Mouse (Mus musculus): ENCODE results near the gene Gm3233. TPM values are rescaled to one million over a fixed set of nuclear protein-coding genes. Genes with fewer than 3 reads are reported as not detected.
"Not testable (repeated sequence)": the region's sequence is repeated elsewhere in the genome, so short reads cannot be mapped to it uniquely, and the experiment has no call there.

Gene Gm3233
- polyA plus RNA-seq, 1 experiment, result not detected

DNA sequence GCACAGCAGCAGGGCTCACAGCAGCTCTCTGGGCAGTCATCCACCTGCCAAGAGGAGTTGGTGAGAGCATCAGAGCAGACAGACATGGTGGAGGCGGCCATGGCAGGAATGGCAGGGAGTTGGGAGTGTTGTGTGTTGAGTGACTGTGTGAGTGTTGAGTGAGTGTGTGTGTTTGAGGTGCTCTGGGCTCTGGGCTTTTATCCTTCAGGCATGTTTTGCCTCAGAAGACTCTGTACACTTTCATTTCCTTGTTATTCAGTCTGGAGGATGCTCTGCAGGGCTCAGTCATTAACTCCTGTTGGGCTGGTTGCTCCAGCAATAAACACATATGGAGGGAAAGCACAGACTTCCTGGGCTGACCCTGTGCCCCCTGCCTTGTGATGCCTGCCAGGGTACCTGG, 11.7 kb upstream of the Gm3233 start, which contains the start of gene Gm3238:
TSS of gene Gm3238 (minus strand) at position 101 of the 400 bp plus-strand sequence.
- not testable (repeated sequence) for H3K4me1 ChIP-seq (ENCODE audit: control insufficient read depth, insufficient read depth, low read length); H3K27ac ChIP-seq (ENCODE audit: control insufficient read depth, insufficient read depth, low read depth, low read length, poor library complexity); H3K4me3 ChIP-seq (replicated peaks; ENCODE audit: control insufficient read depth, low read depth, low read length)
- WGBS, result 88% methylated on average over 1 of the region's 1 CpGs

DNA sequence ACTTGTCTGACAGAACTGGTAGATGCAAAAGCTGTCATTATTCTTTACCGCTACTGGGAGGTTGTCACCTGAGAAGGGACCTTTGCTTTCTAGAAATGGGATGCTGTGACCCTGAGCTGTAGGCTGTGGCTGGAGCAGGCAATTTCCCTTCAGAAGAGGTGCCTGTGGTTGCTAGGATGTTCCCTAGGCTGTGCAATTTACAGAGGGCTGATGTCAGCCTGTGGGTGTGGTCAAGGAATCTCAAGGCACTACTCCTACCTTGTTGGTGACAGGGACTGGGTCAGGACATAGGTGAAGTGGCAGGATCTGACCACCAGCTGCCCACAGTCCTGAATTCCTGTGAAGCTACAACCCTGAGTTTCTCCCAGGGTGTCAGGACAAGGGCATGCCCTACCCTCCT, 10.2 kb upstream of the Gm3233 start:
- H3K27ac ChIP-seq (ENCODE audit: control insufficient read depth, insufficient read depth, low read depth, low read length, poor library complexity), result no peak overlapping the region
- H3K4me3 ChIP-seq (replicated peaks; ENCODE audit: control insufficient read depth, low read depth, low read length), result no peak overlapping the region
- 78% methylated on average over 1 of the region's 1 CpGs for WGBS
- TF ChIP-seq POLR2A (IDR thresholded peaks at IDR 0.05; ENCODE audit: borderline replicate concordance, control insufficient read depth, low read depth, low read length) (no peak), CTCF (IDR thresholded peaks at IDR 0.05; ENCODE audit: control insufficient read depth, insufficient read depth, low read length) (no peak)
- H3K4me1 ChIP-seq (ENCODE audit: control insufficient read depth, insufficient read depth, low read length), result no peaks in the 10 kb centered on the region

DNA sequence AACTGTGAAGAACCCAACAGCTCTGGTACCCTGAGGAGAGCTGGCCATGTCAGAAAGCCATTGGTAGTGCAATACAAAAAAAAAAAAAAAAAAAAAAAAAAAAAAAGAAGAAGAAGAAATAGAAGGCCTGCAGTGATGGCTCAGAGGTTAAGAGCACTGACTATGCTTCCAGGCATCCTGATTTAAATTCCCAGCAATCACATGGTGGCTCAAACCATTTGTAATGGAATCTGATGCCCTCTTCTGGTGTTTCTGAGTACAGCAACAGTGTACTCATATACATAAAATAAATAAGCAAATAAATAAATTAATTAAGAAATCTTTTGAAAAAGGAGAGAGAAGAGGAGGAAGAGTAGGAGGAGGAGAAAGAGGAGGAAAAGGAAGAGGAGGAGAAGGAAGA, 6.0 kb downstream of the Gm3233 start:
- H3K27ac ChIP-seq (ENCODE audit: control insufficient read depth, insufficient read depth, low read depth, low read length, poor library complexity), result no peak overlapping the region
- no peaks in the 10 kb centered on the region for H3K4me1 ChIP-seq (ENCODE audit: control insufficient read depth, insufficient read depth, low read length)
- no peak overlapping the region for H3K4me3 ChIP-seq (replicated peaks; ENCODE audit: control insufficient read depth, low read depth, low read length)
- TF ChIP-seq POLR2A (IDR thresholded peaks at IDR 0.05; ENCODE audit: borderline replicate concordance, control insufficient read depth, low read depth, low read length) (no peak), CTCF (IDR thresholded peaks at IDR 0.05; ENCODE audit: control insufficient read depth, insufficient read depth, low read length) (no peak)

DNA sequence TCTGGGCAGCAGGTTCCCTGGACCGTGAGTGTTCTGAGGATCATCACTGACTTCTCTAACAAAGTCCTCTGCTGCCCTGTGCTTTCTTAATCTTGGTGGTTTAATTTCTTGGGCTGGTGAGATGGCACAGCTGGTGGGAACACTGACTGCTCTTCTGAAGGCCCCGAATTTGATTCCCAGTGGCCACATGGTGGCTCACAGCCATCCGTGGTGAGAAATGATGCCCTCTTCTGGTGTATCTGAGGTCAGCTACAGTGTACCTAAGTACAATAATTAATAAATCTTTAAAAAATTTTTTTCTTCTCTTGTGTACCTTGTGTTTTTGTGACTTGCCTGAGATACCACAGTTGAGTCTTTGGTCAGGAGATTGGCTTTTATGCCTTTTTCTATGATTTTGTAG, 7.2 kb downstream of the Gm3233 start:
- H3K4me1 ChIP-seq (ENCODE audit: control insufficient read depth, insufficient read depth, low read length); H3K27ac ChIP-seq (ENCODE audit: control insufficient read depth, insufficient read depth, low read depth, low read length, poor library complexity); H3K4me3 ChIP-seq (replicated peaks; ENCODE audit: control insufficient read depth, low read depth, low read length): not testable (repeated sequence)
- WGBS, result 52% methylated on average over 3 of the region's 3 CpGs

DNA sequence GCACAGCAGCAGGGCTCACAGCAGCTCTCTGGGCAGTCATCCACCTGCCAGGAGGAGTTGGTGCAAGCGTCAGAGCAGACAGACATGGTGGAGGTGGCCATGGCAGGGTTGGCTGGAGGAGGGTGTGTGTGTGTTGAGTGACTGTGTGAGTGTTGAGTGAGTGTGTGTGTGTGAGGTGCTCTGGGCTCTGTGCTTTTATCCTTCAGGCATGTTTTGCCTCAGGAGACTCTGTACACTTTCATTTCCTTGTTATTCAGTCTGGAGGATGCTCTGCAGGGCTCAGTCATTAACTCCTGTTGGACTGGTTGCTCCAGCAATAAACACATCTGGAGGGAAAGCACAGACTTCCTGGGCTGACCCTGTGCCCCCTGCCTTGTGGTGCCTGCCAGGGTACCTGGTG, 8.2 kb downstream of the Gm3233 start, which contains the start of gene Gm9736:
TSS of gene Gm9736 (minus strand) at position 101 of the 400 bp plus-strand sequence.
- H3K4me1 ChIP-seq (ENCODE audit: control insufficient read depth, insufficient read depth, low read length); H3K4me3 ChIP-seq (replicated peaks; ENCODE audit: control insufficient read depth, low read depth, low read length); H3K27ac ChIP-seq (ENCODE audit: control insufficient read depth, insufficient read depth, low read depth, low read length, poor library complexity): not testable (repeated sequence)
- 58% methylated on average over 1 of the region's 1 CpGs for WGBS

DNA sequence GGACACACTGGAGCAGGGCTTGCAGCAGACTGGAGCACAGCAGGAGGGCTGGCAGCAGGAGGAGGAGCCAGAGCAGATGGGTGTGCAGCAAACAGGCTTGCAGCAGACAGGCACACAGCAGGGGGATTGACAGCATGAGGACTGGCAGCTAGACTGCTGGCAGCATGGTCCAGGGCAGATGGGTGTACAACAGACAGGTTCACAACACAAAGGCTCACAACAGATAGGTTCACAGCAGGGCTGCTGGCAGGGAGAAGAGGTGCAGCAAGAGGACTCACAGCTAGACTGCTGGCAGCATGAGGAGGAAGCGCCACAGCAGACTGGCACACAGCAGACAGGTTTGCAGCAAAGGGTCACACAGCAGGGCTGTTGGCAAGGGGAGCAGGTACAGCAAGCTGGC, 8.8 kb downstream of the Gm3233 start:
- not testable (repeated sequence) for H3K4me3 ChIP-seq (replicated peaks; ENCODE audit: control insufficient read depth, low read depth, low read length); H3K4me1 ChIP-seq (ENCODE audit: control insufficient read depth, insufficient read depth, low read length); H3K27ac ChIP-seq (ENCODE audit: control insufficient read depth, insufficient read depth, low read depth, low read length, poor library complexity)
- 75% methylated on average over 1 of the region's 1 CpGs for WGBS

DNA sequence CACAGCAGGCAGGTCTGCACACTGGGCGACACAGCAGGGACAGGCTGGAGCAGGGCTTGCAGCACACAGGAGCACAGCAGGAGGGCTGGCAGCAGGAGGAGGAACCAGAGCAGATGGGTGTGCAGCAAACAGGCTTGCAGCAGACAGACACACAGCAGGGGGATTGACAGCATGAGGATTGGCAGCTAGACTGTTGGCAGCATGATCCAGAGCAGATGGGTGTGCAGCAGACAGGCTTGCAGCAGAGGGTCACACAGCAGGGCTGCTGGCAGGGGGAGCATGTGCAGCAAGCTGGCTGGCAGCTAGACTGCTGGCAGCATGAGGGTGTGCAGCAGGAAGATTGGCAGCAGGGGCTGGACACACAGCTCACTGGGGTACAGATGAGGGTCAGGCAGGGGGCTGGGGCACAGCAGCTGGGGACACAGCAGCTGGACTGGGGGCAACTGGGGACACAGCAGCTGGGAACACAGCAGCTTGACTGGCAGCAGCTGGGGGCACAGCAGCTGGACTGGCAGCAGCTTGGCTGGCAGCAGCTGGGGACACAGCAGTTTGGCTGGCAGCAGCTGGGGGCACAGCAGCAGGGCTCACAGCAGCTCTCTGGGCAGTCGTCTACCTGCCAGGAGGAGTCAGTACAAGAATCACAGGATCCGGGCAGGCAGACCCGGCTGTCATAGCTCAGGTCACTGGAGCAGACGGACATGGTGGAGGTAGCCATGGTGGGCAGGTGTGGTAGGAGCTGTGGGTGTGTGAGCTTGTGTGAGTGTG, 17.4 kb downstream of the Gm3233 start, which contains the start of gene Gm18596:
TSS of gene Gm18596 (minus strand) at position 715 of the 765 bp plus-strand sequence.
- not testable (repeated sequence) for H3K4me3 ChIP-seq (replicated peaks; ENCODE audit: control insufficient read depth, low read depth, low read length); H3K27ac ChIP-seq (ENCODE audit: control insufficient read depth, insufficient read depth, low read depth, low read length, poor library complexity); H3K4me1 ChIP-seq (ENCODE audit: control insufficient read depth, insufficient read depth, low read length)
- WGBS, result 59% methylated on average over 5 of the region's 5 CpGs

DNA sequence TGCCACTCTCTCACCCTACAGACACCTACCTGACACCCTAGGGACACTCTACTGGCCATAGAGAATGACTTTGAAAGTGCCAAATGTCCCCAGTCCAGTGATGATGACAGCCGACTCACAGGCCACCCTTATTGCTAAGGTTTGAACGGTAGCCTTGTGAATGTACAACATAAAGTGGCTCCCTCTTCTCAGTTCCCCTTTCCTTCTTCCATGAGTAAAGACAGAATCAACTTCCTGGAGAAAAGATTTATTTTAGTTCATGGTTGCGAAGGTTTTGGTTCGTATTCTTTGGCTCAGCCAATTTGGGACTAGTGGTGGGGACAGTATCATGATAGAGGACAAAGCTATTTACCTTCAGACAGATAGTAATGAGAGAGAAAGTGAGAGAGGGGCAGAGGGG, 20.6 kb downstream of the Gm3233 start:
- no peak for TF ChIP-seq CTCF (IDR thresholded peaks at IDR 0.05; ENCODE audit: control insufficient read depth, insufficient read depth, low read length)
- no peak overlapping the region for H3K27ac ChIP-seq (ENCODE audit: control insufficient read depth, insufficient read depth, low read depth, low read length, poor library complexity)
- 47% methylated on average over 4 of the region's 4 CpGs for WGBS
- no peak overlapping the region for H3K4me3 ChIP-seq (replicated peaks; ENCODE audit: control insufficient read depth, low read depth, low read length)
- no peaks in the 10 kb centered on the region for H3K4me1 ChIP-seq (ENCODE audit: control insufficient read depth, insufficient read depth, low read length)

DNA sequence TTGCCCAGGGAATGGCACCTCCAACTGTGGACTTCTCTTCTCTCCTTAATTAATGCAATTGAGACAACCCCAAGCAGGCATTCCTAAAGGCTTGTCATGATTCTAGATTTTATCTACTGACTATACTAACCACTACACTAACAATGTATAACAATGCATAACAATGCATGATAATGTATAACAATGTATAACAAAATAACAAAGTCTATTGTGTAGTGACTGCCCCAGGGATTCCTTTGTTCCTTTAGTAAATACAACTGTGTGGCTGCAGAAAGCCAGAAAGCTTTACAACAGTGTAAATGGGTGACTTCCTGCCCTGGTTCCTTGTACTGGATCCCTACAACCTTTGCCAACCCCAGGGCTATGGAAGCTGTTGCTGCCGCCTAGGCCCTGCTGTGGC, 23.6 kb downstream of the Gm3233 start:
- H3K4me1 ChIP-seq (ENCODE audit: control insufficient read depth, insufficient read depth, low read length), result no peaks in the 10 kb centered on the region
- H3K27ac ChIP-seq (ENCODE audit: control insufficient read depth, insufficient read depth, low read depth, low read length, poor library complexity), result no peak overlapping the region
- TF ChIP-seq POLR2A (IDR thresholded peaks at IDR 0.05; ENCODE audit: borderline replicate concordance, control insufficient read depth, low read depth, low read length), result no peak
- no peak for TF ChIP-seq CTCF (IDR thresholded peaks at IDR 0.05; ENCODE audit: control insufficient read depth, insufficient read depth, low read length)
- WGBS, result 76% methylated on average over 1 of the region's 1 CpGs
- H3K4me3 ChIP-seq (replicated peaks; ENCODE audit: control insufficient read depth, low read depth, low read length), result no peak overlapping the region

All from bone marrow, adult 2 months (tissue).